Mouse (Mus musculus): ENCODE measurements around the gene Tmem258. TPM values are rescaled to one million over a fixed set of nuclear protein-coding genes. Genes with fewer than 3 reads are reported as not detected.
A peak's percentile ranks its signal among the peaks of the same experiment; 100 is the strongest.
"Not testable (repeated sequence)": the region's sequence is repeated elsewhere in the genome, so short reads cannot be mapped to it uniquely, and the experiment has no call there.

Tmem258 gene
- 323 and 360 TPM in 2 replicates for polyA plus RNA-seq (2015; fragmentation: Nextera tagmentation; extraction: Ambion mirVana)

DNA sequence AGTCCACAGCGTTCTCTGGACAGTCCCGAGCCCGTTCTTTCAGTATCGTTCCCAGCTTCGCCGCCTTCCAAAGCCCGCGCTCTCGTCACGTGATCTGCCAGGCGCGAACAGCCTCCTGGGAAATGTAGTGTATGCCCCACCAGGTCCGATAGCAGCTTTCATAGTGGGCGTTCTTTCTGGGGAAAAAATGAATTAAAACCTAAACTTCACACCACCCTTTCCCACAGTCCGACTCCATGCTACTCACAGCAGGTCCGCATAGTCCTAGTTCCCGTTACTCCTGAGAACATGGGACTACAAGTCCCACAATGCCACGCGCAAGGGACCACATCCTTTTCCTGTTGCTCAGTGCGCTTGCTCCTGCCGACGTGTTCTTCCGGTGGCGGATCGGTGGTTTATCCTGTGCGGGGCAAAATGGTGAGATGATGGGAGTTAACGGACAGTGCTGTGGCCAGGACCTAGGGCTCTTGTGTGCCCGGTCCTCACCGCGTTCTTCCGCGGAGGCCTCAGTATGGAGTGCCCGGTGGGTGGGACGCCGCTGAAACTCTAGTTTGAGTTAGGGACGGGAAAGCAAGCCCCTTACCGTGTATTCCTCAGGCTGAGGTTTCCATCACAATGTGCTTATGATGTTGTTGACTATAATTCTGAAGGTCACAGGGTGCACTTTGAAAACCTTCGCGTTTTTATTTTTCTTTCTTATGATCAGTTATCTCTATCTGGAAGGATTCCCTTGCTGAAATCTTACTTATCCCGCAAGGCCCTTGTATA, at the start of gene Tmem258, which contains the start of gene Fen1:
Gene Tmem258, plus strand, starts transcription at position 167 of the 768 bp plus-strand sequence.
Gene Fen1, minus strand, starts transcription at position 322 of the 768 bp plus-strand sequence.
- no peaks in the 10 kb centered on the region for H3K27me3 ChIP-seq (ENCODE audit: control insufficient read depth, insufficient read depth, low read length)
- H3K9ac ChIP-seq (ENCODE audit: low read length), result peak within 1 kb of the TSS; percentile 78
- H3K36me3 ChIP-seq (ENCODE audit: control insufficient read depth, insufficient read depth), result peaks cover 21% of the 10 kb centered on the region
- peaks cover 15% of the 10 kb centered on the region for H3K4me1 ChIP-seq (ENCODE audit: control insufficient read depth, insufficient read depth, low read length)
- H3K27ac ChIP-seq (ENCODE audit: low read length), result peak within 1 kb of the TSS; percentile 85
- no peaks in the 10 kb centered on the region for H3K9me3 ChIP-seq (replicated peaks; ENCODE audit: control insufficient read depth, low read length)
- H3K4me3 ChIP-seq (ENCODE audit: low read length), result peak within 1 kb of the TSS; percentile 69
- peak within 1 kb of the TSS; percentile 73 for H3K4me2 ChIP-seq (ENCODE audit: low read depth, low read length)
- under 1% methylated on average over 40 of the region's 40 CpGs for WGBS
- ATAC-seq (replicated peaks; ENCODE audit: extremely low read depth, insufficient read depth, low FRiP score), result peak; percentile 91

DNA sequence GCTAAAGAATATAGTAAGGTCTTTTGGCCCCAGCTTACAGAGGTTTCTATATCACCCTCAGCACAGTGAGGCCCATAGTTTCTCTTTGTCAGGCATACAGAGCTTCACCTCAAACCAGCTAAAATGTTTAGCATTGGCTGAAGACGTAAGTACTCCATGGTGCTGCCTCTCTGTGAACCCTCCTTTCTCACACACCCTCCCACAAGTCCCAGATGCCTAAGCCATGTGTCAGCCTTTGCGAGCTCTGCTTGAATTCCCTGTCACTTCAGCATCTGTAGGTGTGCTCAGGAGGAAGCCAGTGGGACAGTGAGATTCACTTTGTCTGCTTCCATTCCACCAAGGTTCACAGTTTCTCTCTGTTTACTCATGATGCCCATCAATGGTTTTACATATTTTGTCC, 46.1 kb upstream of the Tmem258 start:
- ATAC-seq (replicated peaks; ENCODE audit: extremely low read depth, insufficient read depth, low FRiP score), result no peak
- Histone ChIP-seq H3K36me3 (ENCODE audit: control insufficient read depth, insufficient read depth) (no peaks in the 10 kb centered on the region), H3K9me3 (replicated peaks; ENCODE audit: control insufficient read depth, low read length) (peaks cover 5% of the 10 kb centered on the region; the same call in 1 of the 2 replicates), H3K9ac (ENCODE audit: low read length) (no peak overlapping the region), H3K4me2 (ENCODE audit: low read depth, low read length) (no peak overlapping the region), H3K4me3 (ENCODE audit: low read length) (no peak overlapping the region), H3K27ac (ENCODE audit: low read length) (no peak overlapping the region), H3K27me3 (ENCODE audit: control insufficient read depth, insufficient read depth, low read length) (no peaks in the 10 kb centered on the region), H3K4me1 (ENCODE audit: control insufficient read depth, insufficient read depth, low read length) (no peaks in the 10 kb centered on the region)
- 40% methylated on average over 2 of the region's 2 CpGs for WGBS

- H3K36me3 ChIP-seq (ENCODE audit: control insufficient read depth, insufficient read depth), result no peaks in the 10 kb centered on the region
- no peak overlapping the region for H3K4me2 ChIP-seq (ENCODE audit: low read depth, low read length)
- no peak for ATAC-seq (replicated peaks; ENCODE audit: extremely low read depth, insufficient read depth, low FRiP score)
- H3K27ac ChIP-seq (ENCODE audit: low read length), result no peak overlapping the region
- no peaks in the 10 kb centered on the region for H3K4me1 ChIP-seq (ENCODE audit: control insufficient read depth, insufficient read depth, low read length)
- WGBS, result 73% methylated on average over 3 of the region's 3 CpGs
- H3K9me3 ChIP-seq (replicated peaks; ENCODE audit: control insufficient read depth, low read length), result 0 out of 2 replicates have a peak, but pooled peaks cover 5% of the 10 kb centered on the region
- no peak overlapping the region for H3K9ac ChIP-seq (ENCODE audit: low read length)
- no peaks in the 10 kb centered on the region for H3K27me3 ChIP-seq (ENCODE audit: control insufficient read depth, insufficient read depth, low read length)
- no peak overlapping the region for H3K4me3 ChIP-seq (ENCODE audit: low read length)
Observed at GRCm38 (mm10) chr19:10163896-10164295, 39.9 kb upstream of the Tmem258 start.

- H3K27ac ChIP-seq (ENCODE audit: low read length); H3K27me3 ChIP-seq (ENCODE audit: control insufficient read depth, insufficient read depth, low read length); H3K4me3 ChIP-seq (ENCODE audit: low read length); H3K4me2 ChIP-seq (ENCODE audit: low read depth, low read length); H3K36me3 ChIP-seq (ENCODE audit: control insufficient read depth, insufficient read depth); H3K9me3 ChIP-seq (replicated peaks; ENCODE audit: control insufficient read depth, low read length); H3K4me1 ChIP-seq (ENCODE audit: control insufficient read depth, insufficient read depth, low read length); ATAC-seq (replicated peaks; ENCODE audit: extremely low read depth, insufficient read depth, low FRiP score); H3K9ac ChIP-seq (ENCODE audit: low read length): not testable (repeated sequence)
- 77% methylated on average over 4 of the region's 4 CpGs for WGBS
Observed at GRCm38 (mm10) chr19:10165928-10166327, 37.9 kb upstream of the Tmem258 start.

- no peak for ATAC-seq (replicated peaks; ENCODE audit: extremely low read depth, insufficient read depth, low FRiP score)
- no peaks in the 10 kb centered on the region for H3K4me1 ChIP-seq (ENCODE audit: control insufficient read depth, insufficient read depth, low read length)
- H3K9ac ChIP-seq (ENCODE audit: low read length), result no peak overlapping the region
- 54% methylated on average over 4 of the region's 4 CpGs for WGBS
- H3K27ac ChIP-seq (ENCODE audit: low read length), result no peak overlapping the region
- H3K4me3 ChIP-seq (ENCODE audit: low read length), result no peak overlapping the region
- H3K36me3 ChIP-seq (ENCODE audit: control insufficient read depth, insufficient read depth), result no peaks in the 10 kb centered on the region
- no peak overlapping the region for H3K4me2 ChIP-seq (ENCODE audit: low read depth, low read length)
- 0 out of 2 replicates have a peak, but pooled peaks cover 4% of the 10 kb centered on the region for H3K9me3 ChIP-seq (replicated peaks; ENCODE audit: control insufficient read depth, low read length)
- no peaks in the 10 kb centered on the region for H3K27me3 ChIP-seq (ENCODE audit: control insufficient read depth, insufficient read depth, low read length)
Observed at GRCm38 (mm10) chr19:10167112-10167511, 36.7 kb upstream of the Tmem258 start.

- Histone ChIP-seq H3K27me3 (ENCODE audit: control insufficient read depth, insufficient read depth, low read length) (no peaks in the 10 kb centered on the region), H3K36me3 (ENCODE audit: control insufficient read depth, insufficient read depth) (no peaks in the 10 kb centered on the region), H3K4me2 (ENCODE audit: low read depth, low read length) (no peak overlapping the region), H3K27ac (ENCODE audit: low read length) (no peak overlapping the region), H3K4me1 (ENCODE audit: control insufficient read depth, insufficient read depth, low read length) (no peaks in the 10 kb centered on the region), H3K4me3 (ENCODE audit: low read length) (no peak overlapping the region), H3K9me3 (replicated peaks; ENCODE audit: control insufficient read depth, low read length) (no peaks in the 10 kb centered on the region), H3K9ac (ENCODE audit: low read length) (no peak overlapping the region)
- no peak for ATAC-seq (replicated peaks; ENCODE audit: extremely low read depth, insufficient read depth, low FRiP score)
- 86% methylated on average over 1 of the region's 1 CpGs for WGBS
Observed at GRCm38 (mm10) chr19:10167951-10168350, 35.9 kb upstream of the Tmem258 start.

DNA sequence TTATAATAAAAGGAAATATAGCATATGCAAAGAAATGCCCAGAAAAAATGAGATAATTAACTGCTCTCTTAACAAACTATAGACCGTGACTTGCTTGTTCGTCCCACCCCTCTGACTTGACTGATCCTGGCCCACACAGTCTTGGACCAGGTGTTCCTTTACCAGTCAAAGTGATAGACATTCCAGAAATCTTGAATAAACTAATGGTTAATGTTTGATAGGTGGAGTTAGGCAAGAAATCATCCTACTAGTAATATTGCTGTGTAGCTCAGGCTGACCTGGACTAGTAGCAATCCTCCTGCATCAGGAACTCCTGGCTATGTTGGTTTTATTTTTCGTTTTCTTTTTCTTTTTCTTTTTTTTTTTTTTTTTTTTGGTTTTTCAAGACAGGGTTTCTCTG, 35.4 kb upstream of the Tmem258 start:
- no peaks in the 10 kb centered on the region for H3K36me3 ChIP-seq (ENCODE audit: control insufficient read depth, insufficient read depth)
- no peak overlapping the region for H3K27ac ChIP-seq (ENCODE audit: low read length)
- no peak overlapping the region for H3K4me2 ChIP-seq (ENCODE audit: low read depth, low read length)
- no peak for ATAC-seq (replicated peaks; ENCODE audit: extremely low read depth, insufficient read depth, low FRiP score)
- WGBS, result 72% methylated on average over 3 of the region's 3 CpGs
- H3K9me3 ChIP-seq (replicated peaks; ENCODE audit: control insufficient read depth, low read length), result no peaks in the 10 kb centered on the region
- H3K9ac ChIP-seq (ENCODE audit: low read length), result no peak overlapping the region
- H3K4me3 ChIP-seq (ENCODE audit: low read length), result no peak overlapping the region
- H3K4me1 ChIP-seq (ENCODE audit: control insufficient read depth, insufficient read depth, low read length), result no peaks in the 10 kb centered on the region
- no peaks in the 10 kb centered on the region for H3K27me3 ChIP-seq (ENCODE audit: control insufficient read depth, insufficient read depth, low read length)

DNA sequence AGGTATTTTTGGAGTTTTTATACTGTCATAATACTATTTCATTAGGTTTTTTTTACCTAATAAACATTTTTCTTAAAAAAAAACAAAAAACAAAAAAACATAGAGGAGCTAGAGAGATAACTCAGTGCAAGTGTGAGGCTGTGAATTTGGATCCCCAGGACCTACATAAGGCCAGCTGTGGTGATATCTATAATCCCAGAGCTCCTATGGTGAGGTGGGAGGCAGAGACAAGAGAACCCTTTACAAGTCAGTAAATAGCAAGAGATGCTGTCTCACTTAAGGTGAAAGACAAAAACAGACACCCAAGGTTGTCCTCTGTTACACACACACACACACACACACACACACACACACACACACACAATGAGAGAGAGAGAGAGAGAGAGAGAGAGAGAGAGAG, 34.6 kb upstream of the Tmem258 start:
- Histone ChIP-seq H3K9me3 (replicated peaks; ENCODE audit: control insufficient read depth, low read length) (no peaks in the 10 kb centered on the region), H3K36me3 (ENCODE audit: control insufficient read depth, insufficient read depth) (no peaks in the 10 kb centered on the region), H3K9ac (ENCODE audit: low read length) (no peak overlapping the region), H3K27ac (ENCODE audit: low read length) (no peak overlapping the region), H3K4me1 (ENCODE audit: control insufficient read depth, insufficient read depth, low read length) (no peaks in the 10 kb centered on the region), H3K27me3 (ENCODE audit: control insufficient read depth, insufficient read depth, low read length) (no peaks in the 10 kb centered on the region), H3K4me3 (ENCODE audit: low read length) (no peak overlapping the region), H3K4me2 (ENCODE audit: low read depth, low read length) (no peak overlapping the region)
- no peak for ATAC-seq (replicated peaks; ENCODE audit: extremely low read depth, insufficient read depth, low FRiP score)

GRCm38 (mm10) chr19:10169692-10170330, 34.0 kb upstream of the Tmem258 start:
- 85% methylated on average over 3 of the region's 3 CpGs for WGBS
- H3K27ac ChIP-seq (ENCODE audit: low read length), result not testable (repeated sequence)

More at GRCm38 (mm10) chr19:10169692-10170330, 34.0 kb upstream of the Tmem258 start:
- not testable (repeated sequence) for H3K9me3 ChIP-seq (replicated peaks; ENCODE audit: control insufficient read depth, low read length); H3K9ac ChIP-seq (ENCODE audit: low read length); H3K4me1 ChIP-seq (ENCODE audit: control insufficient read depth, insufficient read depth, low read length); H3K4me2 ChIP-seq (ENCODE audit: low read depth, low read length); H3K27me3 ChIP-seq (ENCODE audit: control insufficient read depth, insufficient read depth, low read length); ATAC-seq (replicated peaks; ENCODE audit: extremely low read depth, insufficient read depth, low FRiP score); H3K4me3 ChIP-seq (ENCODE audit: low read length); H3K36me3 ChIP-seq (ENCODE audit: control insufficient read depth, insufficient read depth)
